Mouse (Mus musculus): ENCODE results near the gene Hist2h3c1. TPM values are rescaled to one million over a fixed set of nuclear protein-coding genes. Genes with fewer than 3 reads are reported as not detected.

Hist2h3c1 gene
- polyA plus RNA-seq (2015; fragmentation: Nextera tagmentation; extraction: Ambion mirVana) = 1.7 and 4.4 TPM in 2 replicates

GRCm38 (mm10) chr3:96246427-96246856 is at the start of gene Hist2h3c1:
Gene Hist2h3c1, plus strand, starts transcription at chr3:96246685.

GRCm38 (mm10) chr3:96219661-96220130 is 26.8 kb upstream of the Hist2h3c1 start, which contains the start of the genes Bola1 and Hist2h2ab:
Gene Bola1, minus strand, starts transcription at chr3:96219709.
Gene Hist2h2ab, plus strand, starts transcription at chr3:96219865.

GRCm38 (mm10) chr3:96220765-96221639 is 25.5 kb upstream of the Hist2h3c1 start, which contains the start of the genes Hist2h2ac and Hist2h2be:
Gene Hist2h2ac, minus strand, starts transcription at chr3:96220880.
Gene Hist2h2be, plus strand, starts transcription at chr3:96221119.

GRCm38 (mm10) chr3:96238954-96239793 is 7.3 kb upstream of the Hist2h3c1 start, which contains the start of gene Hist2h3c2:
Gene Hist2h3c2, minus strand, starts transcription at chr3:96239127.

GRCm38 (mm10) chr3:96239949-96240798 is 6.3 kb upstream of the Hist2h3c1 start, which contains the start of gene Hist2h2aa2:
Gene Hist2h2aa2, minus strand, starts transcription at chr3:96240276.

GRCm38 (mm10) chr3:96245003-96245886 is 1.2 kb upstream of the Hist2h3c1 start, which contains the start of gene Hist2h2aa1:
Gene Hist2h2aa1, plus strand, starts transcription at chr3:96245497.

GRCm38 (mm10) chr3:96262979-96263550 is 16.6 kb downstream of the Hist2h3c1 start, which contains the start of gene Hist2h4:
Gene Hist2h4, minus strand, starts transcription at chr3:96263311.

GRCm38 (mm10) chr3:96268051-96268775 is 21.7 kb downstream of the Hist2h3c1 start, which contains the start of gene Hist2h3b:
Gene Hist2h3b, plus strand, starts transcription at chr3:96268654.

GRCm38 (mm10) chr3:96269511-96270474 is 23.3 kb downstream of the Hist2h3c1 start, which contains the start of gene Hist2h2bb:
Gene Hist2h2bb, plus strand, starts transcription at chr3:96269752.

GRCm38 (mm10) chr3:96293787-96294186 is 47.3 kb downstream of the Hist2h3c1 start, which contains the start of gene Fcgr1:
Gene Fcgr1, minus strand, starts transcription at chr3:96293969.

Other genes starting within 250 kb of the Hist2h3c1 start
- gene Vps45, start 188.2 kb upstream of the Hist2h3c1 start, polyA plus RNA-seq (2015; fragmentation: Nextera tagmentation; extraction: Ambion mirVana) = 23.9 and 26.4 TPM in 2 replicates
- 11.7 and 13.6 TPM in 2 replicates for gene Otud7b, start 142.2 kb upstream of the Hist2h3c1 start, polyA plus RNA-seq (2015; fragmentation: Nextera tagmentation; extraction: Ambion mirVana)
- 3.3 and 5.4 TPM in 2 replicates for gene Mtmr11, start 84.7 kb upstream of the Hist2h3c1 start, polyA plus RNA-seq (2015; fragmentation: Nextera tagmentation; extraction: Ambion mirVana)
- 77.0 and 80.7 TPM in 2 replicates for gene Sf3b4, start 74.4 kb upstream of the Hist2h3c1 start, polyA plus RNA-seq (2015; fragmentation: Nextera tagmentation; extraction: Ambion mirVana)
- gene Sv2a, start 65.5 kb upstream of the Hist2h3c1 start, polyA plus RNA-seq (2015; fragmentation: Nextera tagmentation; extraction: Ambion mirVana) = 0.94 and 1.4 TPM in 2 replicates
- 63.3 and 67.3 TPM in 2 replicates for gene Bola1, start 27.0 kb upstream of the Hist2h3c1 start, polyA plus RNA-seq (2015; fragmentation: Nextera tagmentation; extraction: Ambion mirVana)
- 1.0 TPM in 1 of 2 replicates, not detected in the other for gene Hist2h2ab, start 26.8 kb upstream of the Hist2h3c1 start, polyA plus RNA-seq (2015; fragmentation: Nextera tagmentation; extraction: Ambion mirVana)
- gene Hist2h2ac, start 25.8 kb upstream of the Hist2h3c1 start, polyA plus RNA-seq (2015; fragmentation: Nextera tagmentation; extraction: Ambion mirVana) = 26.4 and 35.3 TPM in 2 replicates
- 5.3 and 7.1 TPM in 2 replicates for gene Hist2h2be, start 25.6 kb upstream of the Hist2h3c1 start, polyA plus RNA-seq (2015; fragmentation: Nextera tagmentation; extraction: Ambion mirVana)
- gene Hist2h3c2, start 7.6 kb upstream of the Hist2h3c1 start, polyA plus RNA-seq (2015; fragmentation: Nextera tagmentation; extraction: Ambion mirVana) = 23.0 and 25.0 TPM in 2 replicates
- 186 and 191 TPM in 2 replicates for gene Hist2h2aa2, start 6.4 kb upstream of the Hist2h3c1 start, polyA plus RNA-seq (2015; fragmentation: Nextera tagmentation; extraction: Ambion mirVana)
- gene Hist2h2aa1, start 1.2 kb upstream of the Hist2h3c1 start, polyA plus RNA-seq (2015; fragmentation: Nextera tagmentation; extraction: Ambion mirVana) = 81.9 and 88.4 TPM in 2 replicates
- gene Hist2h4, start 16.6 kb downstream of the Hist2h3c1 start, polyA plus RNA-seq (2015; fragmentation: Nextera tagmentation; extraction: Ambion mirVana) = 105 and 133 TPM in 2 replicates
- gene Hist2h3b, start 22.0 kb downstream of the Hist2h3c1 start, polyA plus RNA-seq (2015; fragmentation: Nextera tagmentation; extraction: Ambion mirVana) = 216 and 277 TPM in 2 replicates
- gene Hist2h2bb, start 23.1 kb downstream of the Hist2h3c1 start, polyA plus RNA-seq (2015; fragmentation: Nextera tagmentation; extraction: Ambion mirVana) = 27.1 and 37.8 TPM in 2 replicates
- 4.8 and 7.0 TPM in 2 replicates for gene Fcgr1, start 47.3 kb downstream of the Hist2h3c1 start, polyA plus RNA-seq (2015; fragmentation: Nextera tagmentation; extraction: Ambion mirVana)
- not detected in 2 replicates for gene BC107364, start 205.6 kb downstream of the Hist2h3c1 start, polyA plus RNA-seq (2015; fragmentation: Nextera tagmentation; extraction: Ambion mirVana)

Data from spleen, postnatal 0 days (tissue).